Mouse (Mus musculus) C2C12 (cell line): ENCODE data around the gene Has1. TPM values are rescaled to one million over a fixed set of nuclear protein-coding genes. Genes with fewer than 3 reads are reported as not detected.

Experiments
- H3K27me3 ChIP-seq: one replicate; pipeline ENCODE4 v1.6.1; 2011; ENCODE audit not compliant: control insufficient read depth, insufficient read depth, insufficient read length
- H3K36me3 ChIP-seq: one replicate; pipeline ENCODE4 v1.6.1; 2011; ENCODE audit not compliant: control insufficient read depth, insufficient read depth
- H3K4me3 ChIP-seq: one replicate; pipeline ENCODE4 v1.5.1; 2011; ENCODE audit warnings: mild to moderate bottlenecking, control low read depth; ENCODE audit not compliant: poor library complexity, insufficient read depth, severe bottlenecking
- H3K79me2 ChIP-seq: one replicate; pipeline ENCODE4 v1.6.1; 2011; ENCODE audit not compliant: control insufficient read depth, insufficient read depth
- H3K79me3 ChIP-seq: one replicate; pipeline ENCODE4 v1.6.1; 2011; ENCODE audit warnings: low read depth, control low read depth
- H3ac ChIP-seq: one replicate; pipeline ENCODE3; 2011; ENCODE audit warnings: low read depth; ENCODE audit not compliant: control insufficient read depth, insufficient read length
- CEBPB ChIP-seq: IDR thresholded peaks from one replicate; pipeline ENCODE4 v1.6.1; 2011; ENCODE audit warnings: low read depth, mild to moderate bottlenecking, control low read depth, moderate library complexity
- CTCF ChIP-seq: IDR thresholded peaks from one replicate; pipeline ENCODE4 v1.5.1; 2011; ENCODE audit not compliant: control insufficient read depth, insufficient read depth, insufficient read length
- FOSL1 ChIP-seq: IDR thresholded peaks from one replicate; pipeline ENCODE4 v1.8.0; 2011; ENCODE audit warnings: mild to moderate bottlenecking, low read length; ENCODE audit not compliant: poor library complexity, insufficient read depth, severe bottlenecking
- MAX ChIP-seq: IDR thresholded peaks from one replicate; pipeline ENCODE4 v1.6.1; 2011; ENCODE audit warnings: mild to moderate bottlenecking, control low read depth
- MYOD1 ChIP-seq: IDR thresholded peaks from one replicate; pipeline ENCODE4 v1.6.1; 2011; ENCODE audit warnings: low read depth; ENCODE audit not compliant: control insufficient read depth, insufficient read length
- MYOG ChIP-seq: IDR thresholded peaks from one replicate; pipeline ENCODE4 v1.6.1; 2011; ENCODE audit not compliant: control insufficient read depth, insufficient read length; ENCODE audit errors: extremely low read depth
- USF1 ChIP-seq: IDR thresholded peaks from one replicate; pipeline ENCODE4 v1.6.1; 2011; ENCODE audit warnings: low read depth, mild to moderate bottlenecking, control low read depth, moderate library complexity
- microRNA-seq: library from miRNA; unstranded; fragments of <30 nt; microRNA quantifications from one replicate; pipeline ENCODE4, GENCODE M21; 2019; ENCODE audit warnings: borderline microRNAs expressed
- polyA plus RNA-seq: library from polyadenylated mRNA; unstranded; fragments of >200 nt; fragmentation: generic; extraction: Trizol; gene quantifications from one replicate; pipeline ENCODE4 v1.2.1, GENCODE M21; 2012; ENCODE audit warnings: missing spikeins

Gene Has1
- polyA plus RNA-seq, 1 experiment: 2.5 TPM

GRCm38 (mm10) chr17:17827658-17828190 lies 27.3 kb downstream of the Has1 start:
- Histone ChIP-seq H3K79me2 (peaks cover 81% of the 10 kb centered on the region), H3K36me3 (peaks cover 35% of the 10 kb centered on the region), H3K27me3 (no peaks in the 10 kb centered on the region), H3K79me3 (peaks cover 57% of the 10 kb centered on the region), H3K4me3 (peak overlapping the region; percentile 87), H3ac (peak overlapping the region; percentile 94)
- TF ChIP-seq FOSL1 (no peak), CTCF (no peak)

GRCm38 (mm10) chr17:17826751-17827657 lies 28.0 kb downstream of the Has1 start, which contains the start of gene Spaca6:
TSS of gene Spaca6 (plus strand) at chr17:17827158.
- TF ChIP-seq MYOD1 (no peak), MAX (no peak), CEBPB (no peak), MYOG (no peak), CTCF (no peak), USF1 (no peak), FOSL1 (no peak)
- Histone ChIP-seq H3K36me3 (peaks cover 28% of the 10 kb centered on the region), H3K79me3 (peaks cover 50% of the 10 kb centered on the region), H3K27me3 (no peaks in the 10 kb centered on the region), H3K79me2 (peaks cover 74% of the 10 kb centered on the region), H3K4me3 (peak within 1 kb of the TSS; percentile 87), H3ac (peak within 1 kb of the TSS; percentile 94)

- Histone ChIP-seq H3K79me3 (peaks cover 41% of the 10 kb centered on the region), H3K36me3 (peaks cover 19% of the 10 kb centered on the region), H3ac (peak overlapping the region; percentile 79), H3K27me3 (no peaks in the 10 kb centered on the region), H3K79me2 (peaks cover 65% of the 10 kb centered on the region), H3K4me3 (peak overlapping the region; percentile 87)
- TF ChIP-seq CTCF: no peak
- TF ChIP-seq USF1: no peak
- no peak for TF ChIP-seq MYOG
- peak; percentile 59 for TF ChIP-seq MAX
- no peak for TF ChIP-seq MYOD1
- TF ChIP-seq FOSL1: no peak
Measured at GRCm38 (mm10) chr17:17825921-17826591, 28.9 kb downstream of the Has1 start.

- TF ChIP-seq CTCF (no peak), USF1 (peak; percentile 60), MYOG (no peak), MYOD1 (no peak)
- H3ac ChIP-seq: no peak overlapping the region
- peaks cover 42% of the 10 kb centered on the region for H3K79me2 ChIP-seq
- no peaks in the 10 kb centered on the region for H3K27me3 ChIP-seq
- H3K79me3 ChIP-seq: peaks cover 18% of the 10 kb centered on the region
- H3K36me3 ChIP-seq: no peaks in the 10 kb centered on the region
- no peak overlapping the region for H3K4me3 ChIP-seq
Measured at GRCm38 (mm10) chr17:17823612-17824336, 31.2 kb downstream of the Has1 start.

GRCm38 (mm10) chr17:17795527-17795926 lies 59.5 kb downstream of the Has1 start:
- H3K4me3 ChIP-seq: no peak overlapping the region
- H3K36me3 ChIP-seq: no peaks in the 10 kb centered on the region
- no peaks in the 10 kb centered on the region for H3K79me3 ChIP-seq
- no peaks in the 10 kb centered on the region for H3K79me2 ChIP-seq
- no peak overlapping the region for H3ac ChIP-seq
- no peak for TF ChIP-seq USF1
- TF ChIP-seq CTCF: no peak
- TF ChIP-seq CEBPB: no peak
- H3K27me3 ChIP-seq: no peaks in the 10 kb centered on the region

Small RNAs within 50 kb of the gene (microRNA-seq; reads per million reads assigned to microRNA genes)
- gene Gm25927: not detected
- gene Mir125a: 5,198 reads per million, percentile 93 among the genes with 10 or more reads in this experiment
- 19,413 reads per million, percentile 98 among the genes with 10 or more reads in this experiment for gene Mir99b
- not detected for gene Mirlet7e

Other genes starting within 250 kb of the Has1 start
- gene Lnpep, start 230.2 kb downstream of the Has1 start, polyA plus RNA-seq: 4.5 TPM
- not detected for gene Vmn2r90, start 151.5 kb downstream of the Has1 start, polyA plus RNA-seq
- 11.2 TPM for gene Spaca6, start 28.0 kb downstream of the Has1 start, polyA plus RNA-seq
- gene Fpr1, start 28.7 kb upstream of the Has1 start, polyA plus RNA-seq: not detected
- gene Fpr2, start 32.6 kb upstream of the Has1 start, polyA plus RNA-seq: not detected
- gene Fpr3, start 32.6 kb upstream of the Has1 start, polyA plus RNA-seq: not detected
- not detected for gene Fpr-rs4, start 166.5 kb upstream of the Has1 start, polyA plus RNA-seq
- not detected for gene Vmn2r124, start 194.2 kb upstream of the Has1 start, polyA plus RNA-seq
- gene Vmn2r91, start 229.8 kb upstream of the Has1 start, polyA plus RNA-seq: not detected